Mouse (Mus musculus) liver, embryonic 16.5 days (tissue): ENCODE data around the gene Gm49325. TPM values are rescaled to one million over a fixed set of nuclear protein-coding genes. Genes with fewer than 3 reads are reported as not detected.

Experiments used
- ATAC-seq: fragments of 200-750 bp; cut with Nextera tagmentation; 2 replicates; pipeline ENCODE4 v1.8.0; 2017; ENCODE audit warnings: low read depth, mild to moderate bottlenecking, moderate number of reproducible peaks, moderate library complexity
- H3K27ac ChIP-seq: fragments of 300-500 bp; sonication (generic); 2 replicates; pipeline ENCODE4 v1.5.1; 2014; ENCODE audit warnings: mild to moderate bottlenecking, low read length
- H3K27me3 ChIP-seq: fragments of 300-500 bp; sonication (generic); 2 replicates; pipeline ENCODE4 v1.6.1; 2014; ENCODE audit warnings: low read depth, low read length, mixed read lengths; ENCODE audit not compliant: control insufficient read depth, insufficient read depth
- H3K36me3 ChIP-seq: fragments of 300-500 bp; sonication (generic); 2 replicates; pipeline ENCODE4 v1.6.1; 2014; ENCODE audit warnings: mild to moderate bottlenecking; ENCODE audit not compliant: control insufficient read depth, insufficient read depth
- H3K4me1 ChIP-seq: fragments of 300-500 bp; sonication (generic); 2 replicates; pipeline ENCODE4 v1.6.1; 2014; ENCODE audit warnings: low read depth, low read length, mixed read lengths; ENCODE audit not compliant: control insufficient read depth
- H3K4me2 ChIP-seq: fragments of 300-500 bp; sonication (generic); 2 replicates; pipeline ENCODE4 v1.6.1; 2014; ENCODE audit warnings: low read depth, low read length, mixed read lengths
- H3K4me3 ChIP-seq: fragments of 300-500 bp; sonication (generic); 2 replicates; pipeline ENCODE4 v1.5.1; 2014; ENCODE audit warnings: low read depth, mild to moderate bottlenecking, low read length
- H3K9ac ChIP-seq: fragments of 300-500 bp; sonication (generic); 2 replicates; pipeline ENCODE4 v1.6.1; 2014; ENCODE audit warnings: low read depth, low read length
- H3K9me3 ChIP-seq: fragments of 300-500 bp; sonication (generic); replicated peaks from 2 replicates; pipeline ENCODE4 v1.6.1; 2016; ENCODE audit warnings: low read length; ENCODE audit not compliant: control insufficient read depth
- WGBS: fragments of 180-500 bp; shearing (Covaris S2); extraction: QIAGEN DNeasy Blood & Tissue Kit; methylation state at CpG from one replicate; pipeline ENCODE4 v1.1.7; 2014; ENCODE audit not compliant: insufficient replicate concordance; 5-methylcytosine and 5-hydroxymethylcytosine counted together
- polyA plus RNA-seq: library from polyadenylated mRNA; unstranded; fragments of >200 nt; fragmentation: Nextera tagmentation; extraction: Ambion mirVana; gene quantifications from 2 replicates; pipeline ENCODE4 v1.2.1, GENCODE M21; 2015

Gm49325 gene
- polyA plus RNA-seq, 1 experiment from 2014 or later, result not detected

DNA sequence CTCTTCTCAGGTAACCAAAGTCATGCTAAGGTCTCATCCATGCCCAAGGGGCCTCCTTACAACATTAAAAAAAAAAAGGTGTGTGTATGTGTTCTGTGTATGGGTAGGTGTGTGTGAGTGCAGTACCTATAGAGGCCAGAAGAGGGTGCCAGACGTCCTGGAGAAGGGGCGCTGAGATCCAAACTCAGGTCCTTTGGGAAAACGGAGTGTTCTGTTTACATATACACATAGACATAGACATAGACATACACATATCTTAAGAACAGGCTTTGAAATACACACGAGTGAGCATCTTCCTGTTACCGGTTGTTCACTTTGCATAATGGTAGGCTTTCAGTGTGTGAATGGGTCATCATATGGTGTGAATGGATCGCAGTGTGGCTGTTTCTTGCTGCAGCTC is 1.9 kb upstream of the Gm49325 start:
- 86% methylated on average over 6 of the region's 6 CpGs for WGBS
- ATAC-seq, result no peak

DNA sequence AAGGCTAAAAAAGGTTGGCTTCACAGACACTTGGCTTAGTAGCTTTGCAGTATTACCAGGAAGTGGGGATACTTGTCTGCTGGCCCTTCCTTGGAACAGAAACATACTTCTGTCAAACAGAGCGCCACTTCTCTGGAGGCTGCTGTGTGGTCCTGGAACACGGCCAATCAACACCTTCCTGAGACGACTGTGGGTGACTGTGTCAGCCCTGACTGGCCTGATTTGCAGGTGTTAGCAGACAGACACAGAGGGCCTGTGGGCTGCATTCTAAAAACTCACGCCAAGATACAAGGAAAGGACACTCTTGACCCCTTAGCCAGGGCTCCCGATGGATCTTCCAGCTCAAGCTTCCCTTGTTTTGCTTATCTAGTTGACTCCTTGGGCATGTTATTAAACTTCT is 1.0 kb upstream of the Gm49325 start:
- no peak overlapping the region for H3K4me3 ChIP-seq
- H3K27ac ChIP-seq, result no peak overlapping the region; the same call in 1 of the 2 replicates

More for the DNA sequence above, 1.9 kb upstream of the Gm49325 start:
- H3K36me3 ChIP-seq, result no peaks in the 10 kb centered on the region
- H3K9me3 ChIP-seq, result no peaks in the 10 kb centered on the region
- no peak overlapping the region for H3K4me3 ChIP-seq
- no peaks in the 10 kb centered on the region for H3K27me3 ChIP-seq
- H3K4me1 ChIP-seq, result peaks cover 22% of the 10 kb centered on the region
- H3K9ac ChIP-seq, result no peak overlapping the region
- no peak overlapping the region for H3K27ac ChIP-seq
- H3K4me2 ChIP-seq, result no peak overlapping the region

DNA sequence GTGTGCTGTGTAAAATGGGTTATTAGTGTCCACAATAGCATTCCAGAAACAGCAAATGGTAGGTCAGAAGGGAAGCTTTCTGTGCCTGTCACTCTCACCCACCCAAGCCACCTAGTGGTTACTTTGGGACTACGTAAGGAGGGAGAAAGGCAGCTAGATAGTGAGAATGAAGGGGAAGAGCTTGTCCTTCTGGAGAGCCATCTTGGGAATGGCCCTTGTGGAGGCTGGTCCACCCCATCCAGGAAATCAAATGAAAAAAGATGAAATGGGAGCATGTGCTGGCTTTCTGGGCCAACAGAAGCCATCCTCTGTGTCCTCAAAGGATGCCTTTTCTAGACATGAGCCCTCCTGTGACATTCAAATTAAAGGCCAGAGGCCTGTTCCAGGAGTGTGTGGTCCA is 629 bp upstream of the Gm49325 start:
- Histone ChIP-seq H3K27ac (peak overlapping the region; percentile 96), H3K4me1 (peaks cover 26% of the 10 kb centered on the region), H3K9me3 (no peaks in the 10 kb centered on the region), H3K4me2 (peak overlapping the region; percentile 98), H3K27me3 (no peaks in the 10 kb centered on the region), H3K36me3 (peaks cover 2% of the 10 kb centered on the region; the same call in 1 of the 2 replicates), H3K4me3 (peak overlapping the region; percentile 81), H3K9ac (peak overlapping the region; percentile 84)
- no peak; the same call in 1 of the 2 replicates for ATAC-seq
- 18% methylated on average over 1 of the region's 1 CpGs for WGBS

More for the DNA sequence above, 1.0 kb upstream of the Gm49325 start:
- Histone ChIP-seq H3K27me3 (no peaks in the 10 kb centered on the region), H3K9me3 (no peaks in the 10 kb centered on the region), H3K36me3 (no peaks in the 10 kb centered on the region), H3K4me1 (peaks cover 24% of the 10 kb centered on the region), H3K9ac (no peak overlapping the region), H3K4me2 (no peak overlapping the region)
- 73% methylated on average over 5 of the region's 5 CpGs for WGBS
- ATAC-seq, result no peak

DNA sequence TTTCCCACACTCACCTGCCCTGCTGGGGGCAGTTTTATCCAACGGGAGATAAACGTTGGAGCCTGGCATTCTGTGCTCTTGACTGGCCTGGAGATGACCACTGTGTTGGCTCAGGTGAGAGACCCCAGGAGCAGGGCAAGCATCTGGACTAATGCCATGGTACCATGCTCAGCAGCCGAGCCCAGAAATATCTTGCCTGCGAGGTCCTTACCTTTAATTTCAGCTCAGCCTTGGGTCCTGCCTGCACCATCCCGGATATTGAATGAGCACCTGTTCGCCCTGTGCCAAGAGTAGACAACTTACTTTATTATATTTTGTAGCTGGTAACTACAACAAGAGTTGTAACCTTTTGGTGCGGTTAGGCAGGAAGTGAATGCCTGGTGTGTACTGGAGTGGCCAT is 858 bp downstream of the Gm49325 start:
- H3K36me3 ChIP-seq, result peaks cover 12% of the 10 kb centered on the region
- 15% methylated on average over 7 of the region's 7 CpGs for WGBS
- H3K9ac ChIP-seq, result peak overlapping the region; percentile 84
- peak overlapping the region; percentile 98 for H3K4me2 ChIP-seq
- peak overlapping the region; percentile 81 for H3K4me3 ChIP-seq
- peak overlapping the region; percentile 96 for H3K27ac ChIP-seq
- no peaks in the 10 kb centered on the region for H3K27me3 ChIP-seq
- peaks cover 35% of the 10 kb centered on the region for H3K4me1 ChIP-seq
- H3K9me3 ChIP-seq, result no peaks in the 10 kb centered on the region
- ATAC-seq, result no peak

DNA sequence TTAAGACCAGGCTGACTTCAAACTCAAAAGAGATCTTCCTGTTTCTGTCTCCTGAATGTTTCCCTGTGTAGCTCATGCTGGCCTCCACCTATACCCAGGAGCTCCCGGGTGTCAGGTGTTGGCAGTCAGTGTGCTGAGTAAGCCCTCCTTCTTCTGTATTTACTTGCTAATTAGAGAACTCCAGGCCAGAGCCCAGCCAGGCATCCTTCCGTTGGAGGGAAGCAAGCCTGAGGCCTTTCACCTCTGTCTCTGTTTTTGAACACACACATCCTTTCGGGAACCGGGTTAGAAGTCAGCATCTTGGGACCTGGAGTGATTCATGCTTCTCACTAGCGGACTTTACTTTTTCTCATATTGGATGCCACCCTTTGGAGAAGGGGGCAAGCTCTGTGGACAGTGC is 1.4 kb downstream of the Gm49325 start:
- peak overlapping the region; percentile 98 for H3K4me2 ChIP-seq
- H3K27me3 ChIP-seq, result no peaks in the 10 kb centered on the region
- peak overlapping the region; percentile 81 for H3K4me3 ChIP-seq
- peak overlapping the region; percentile 84 for H3K9ac ChIP-seq
- H3K27ac ChIP-seq, result peak overlapping the region; percentile 96; the same call in 1 of the 2 replicates
- no peaks in the 10 kb centered on the region for H3K9me3 ChIP-seq
- H3K36me3 ChIP-seq, result peaks cover 12% of the 10 kb centered on the region
- H3K4me1 ChIP-seq, result peaks cover 35% of the 10 kb centered on the region
- WGBS, result 53% methylated on average over 5 of the region's 5 CpGs
- ATAC-seq, result no peak

DNA sequence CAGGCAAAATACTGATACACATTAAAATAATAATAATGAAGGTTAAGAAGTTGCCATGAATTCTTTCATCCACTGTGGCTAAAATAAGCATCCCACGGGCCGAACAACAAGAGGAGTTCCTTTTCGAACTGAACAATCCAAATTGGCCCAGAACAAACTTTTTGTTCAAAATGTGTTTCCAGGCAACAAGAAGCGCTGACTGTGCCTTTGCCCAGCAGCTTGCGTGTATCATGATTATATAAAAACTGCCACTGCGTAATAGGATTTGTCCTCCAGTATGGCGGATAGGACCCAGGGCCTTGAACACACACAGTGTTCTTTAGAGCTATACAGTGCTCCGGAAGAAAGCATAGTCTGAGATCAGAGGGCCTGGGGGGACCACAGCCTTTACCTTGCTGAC is 2.6 kb downstream of the Gm49325 start:
- peaks cover 41% of the 10 kb centered on the region for H3K4me1 ChIP-seq
- H3K27ac ChIP-seq, result no peak overlapping the region
- no peaks in the 10 kb centered on the region for H3K27me3 ChIP-seq
- H3K9me3 ChIP-seq, result no peaks in the 10 kb centered on the region
- WGBS, result 90% methylated on average over 8 of the region's 8 CpGs
- no peak for ATAC-seq
- H3K9ac ChIP-seq, result no peak overlapping the region
- H3K4me2 ChIP-seq, result no peak overlapping the region
- peaks cover 18% of the 10 kb centered on the region for H3K36me3 ChIP-seq
- H3K4me3 ChIP-seq, result no peak overlapping the region

DNA sequence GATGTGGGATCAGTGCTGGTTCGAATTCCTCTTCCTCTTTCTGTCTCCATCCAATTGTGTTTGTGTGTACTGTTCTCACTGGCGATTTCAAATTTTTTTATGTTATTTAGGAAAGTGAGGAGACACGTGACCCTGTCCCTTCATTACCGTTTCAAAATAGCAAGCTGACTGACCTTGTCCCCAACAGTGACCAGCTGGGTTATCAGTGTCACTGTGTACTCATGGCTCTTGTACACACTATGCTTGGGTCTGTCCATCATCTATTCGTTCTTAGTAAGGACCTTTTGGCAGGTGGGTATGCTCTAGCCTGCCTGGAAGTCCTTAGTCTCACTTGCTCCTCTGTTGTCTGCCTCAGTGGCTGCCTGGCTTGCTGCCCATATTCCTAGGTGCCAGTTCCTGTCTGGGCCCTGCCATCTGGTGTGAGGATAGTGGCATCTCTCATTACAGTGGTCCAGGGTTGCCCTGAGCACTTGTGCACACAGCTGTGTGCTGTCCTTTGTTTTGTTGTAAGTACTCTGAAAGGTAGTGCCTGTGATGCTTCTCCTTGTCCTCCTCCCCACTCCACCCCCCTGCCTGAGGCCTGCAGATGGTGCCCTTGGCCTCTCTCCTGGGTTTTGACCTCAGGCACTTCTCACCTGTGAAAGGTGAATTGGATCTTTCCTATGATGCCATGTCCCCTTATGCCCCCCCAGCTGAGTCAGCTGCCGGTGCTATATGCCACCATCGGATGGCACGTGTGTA is 4.4 kb downstream of the Gm49325 start:
- peak; percentile 9; the same call in 1 of the 2 replicates for ATAC-seq
- Histone ChIP-seq H3K9me3 (no peaks in the 10 kb centered on the region), H3K27me3 (no peaks in the 10 kb centered on the region), H3K27ac (peak overlapping the region; percentile 56), H3K4me3 (no peak overlapping the region), H3K36me3 (peaks cover 26% of the 10 kb centered on the region), H3K4me1 (peaks cover 40% of the 10 kb centered on the region), H3K9ac (no peak overlapping the region), H3K4me2 (no peak overlapping the region)
- 71% methylated on average over 8 of the region's 8 CpGs for WGBS

DNA sequence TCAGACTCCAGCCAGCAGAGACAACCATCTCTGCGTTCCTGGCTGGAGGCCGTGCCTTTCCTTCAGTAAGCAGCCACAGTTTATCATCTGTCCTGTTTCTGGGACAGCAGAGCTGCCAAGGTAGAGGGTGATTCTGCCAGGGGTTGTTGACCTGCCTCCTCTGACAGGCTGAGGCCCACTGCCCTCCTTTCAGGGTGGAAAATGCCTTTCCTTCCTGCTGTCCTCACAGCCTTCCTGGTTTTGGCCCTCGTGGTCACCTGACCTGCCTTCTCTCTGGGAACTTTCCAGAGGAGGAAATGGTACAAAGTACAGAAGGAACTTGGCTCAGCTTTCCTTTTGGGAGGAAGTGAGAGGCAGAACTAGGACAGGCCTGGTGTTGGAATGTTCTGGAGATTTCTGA is 7.4 kb downstream of the Gm49325 start:
- 43% methylated on average over 3 of the region's 3 CpGs for WGBS
- peak; percentile 32 for ATAC-seq
- Histone ChIP-seq H3K36me3 (peaks cover 37% of the 10 kb centered on the region), H3K4me2 (no peak overlapping the region), H3K27ac (peak overlapping the region; percentile 77), H3K9ac (0 out of 2 replicates have a peak overlapping the region, but pooled peaks have one; percentile 8), H3K4me1 (peaks cover 21% of the 10 kb centered on the region), H3K27me3 (no peaks in the 10 kb centered on the region), H3K9me3 (no peaks in the 10 kb centered on the region), H3K4me3 (no peak overlapping the region)

DNA sequence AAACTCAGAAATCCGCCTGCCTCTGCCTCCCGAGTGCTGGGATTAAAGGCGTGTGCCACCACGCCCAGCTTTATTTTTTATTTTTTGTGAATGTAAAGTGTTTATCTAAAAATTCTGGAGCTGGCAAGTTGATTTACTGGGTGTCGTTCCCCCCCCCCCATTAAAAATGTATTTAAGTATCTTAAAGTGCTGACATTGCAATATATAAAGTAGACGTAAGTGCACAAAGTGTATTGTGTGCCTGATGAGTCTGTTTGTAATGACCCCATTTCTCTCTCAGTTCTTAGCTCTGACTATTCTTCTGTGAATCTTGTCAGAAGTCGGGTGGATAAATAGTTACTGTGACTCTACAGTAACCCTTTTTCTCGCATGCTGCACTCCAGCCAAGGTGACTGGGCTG is 9.7 kb downstream of the Gm49325 start:
- H3K4me3 ChIP-seq, result no peak overlapping the region
- no peak overlapping the region for H3K4me2 ChIP-seq
- ATAC-seq, result no peak
- no peak overlapping the region for H3K9ac ChIP-seq
- no peaks in the 10 kb centered on the region for H3K9me3 ChIP-seq
- no peaks in the 10 kb centered on the region for H3K27me3 ChIP-seq
- WGBS, result 84% methylated on average over 8 of the region's 8 CpGs
- peaks cover 14% of the 10 kb centered on the region for H3K4me1 ChIP-seq
- no peak overlapping the region for H3K27ac ChIP-seq
- peaks cover 32% of the 10 kb centered on the region for H3K36me3 ChIP-seq
